In genomic region chr2:143944796-143945195, GRCm38 (mm10) we compare ENCODE assay signal across 22 mouse cellular contexts.
"Had no signal": no experiment of that assay in that cellular context is flagged by ENCODE, and none has a peak within 500 bp of the region (broad histone marks: within the 10 kb centered on the region; RNA-seq: fewer than 3 reads in every experiment).

No protein-coding gene starts in this region.

- H3K4me2 ChIP-seq: limb, embryonic 13.5 days; liver, embryonic 12.5 days; liver, embryonic 15.5 days; lung, embryonic 15.5 days; midbrain, embryonic 11.5 days; neural tube, embryonic 12.5 days; neural tube, embryonic 15.5 days had no signal

- H3K4me1 ChIP-seq: limb, embryonic 10.5 days; limb, embryonic 13.5 days; lung, embryonic 15.5 days; neural tube, embryonic 12.5 days; neural tube, embryonic 15.5 days had no signal

- DNase-seq: kidney, postnatal 25 days; layer of hippocampus, adult 9-11 months; liver; lung, adult 18-20 months; lung, postnatal 10 days; lung, postnatal 36 days; thymus, adult 2 months; thymus, postnatal 14 days; thymus, postnatal 4 days had no signal

- H3K27me3 ChIP-seq: limb, embryonic 13.5 days; liver, embryonic 12.5 days; liver, embryonic 15.5 days; lung, embryonic 15.5 days; megakaryocyte, embryonic 14.5 days; neural tube, embryonic 12.5 days; neural tube, embryonic 15.5 days had no signal

- H3K9me3 ChIP-seq: limb, embryonic 10.5 days; limb, embryonic 13.5 days; liver, embryonic 12.5 days; liver, embryonic 15.5 days; lung, embryonic 15.5 days; megakaryocyte, embryonic 14.5 days; neural tube, embryonic 12.5 days; neural tube, embryonic 15.5 days had no signal

- H3K27ac ChIP-seq: kidney, postnatal 0 days; layer of hippocampus, adult 2 months; limb, embryonic 10.5 days; limb, embryonic 13.5 days; liver, embryonic 12.5 days; liver, embryonic 15.5 days; lung, embryonic 15.5 days; neural tube, embryonic 12.5 days; neural tube, embryonic 15.5 days; stomach, postnatal 0 days had no signal

- H3K4me3 ChIP-seq: layer of hippocampus, adult 2 months; limb, embryonic 10.5 days; limb, embryonic 13.5 days; liver, embryonic 12.5 days; liver, embryonic 15.5 days; lung, embryonic 15.5 days; megakaryocyte, embryonic 14.5 days; neural tube, embryonic 12.5 days; neural tube, embryonic 15.5 days had no signal

- ATAC-seq: midbrain, embryonic 16.5 days had no signal

- H3K9ac ChIP-seq: limb, embryonic 13.5 days; liver, embryonic 12.5 days; liver, embryonic 15.5 days; lung, embryonic 15.5 days; neural tube, embryonic 12.5 days; neural tube, embryonic 15.5 days had no signal
